Mouse (Mus musculus): ENCODE data around the gene Flywch1.

The Flywch1 gene

GRCm38 (mm10) chr17:23771284-23772218 lies at the start of gene Flywch1:
Gene Flywch1 (minus strand): TSS chr17:23771602.
- peak; percentile 99 for DNase-seq

- DNase-seq: no peak
These were observed 49.3 kb upstream of the Flywch1 start for GRCm38 (mm10) chr17:23820731-23821130.

GRCm38 (mm10) chr17:23819235-23819634 lies 47.8 kb upstream of the Flywch1 start:
- no peak for DNase-seq

GRCm38 (mm10) chr17:23818579-23818978 lies 47.2 kb upstream of the Flywch1 start:
- DNase-seq: no peak

- DNase-seq: no peak
These were observed 44.2 kb upstream of the Flywch1 start for GRCm38 (mm10) chr17:23815641-23816040.

GRCm38 (mm10) chr17:23807918-23808317 lies 36.5 kb upstream of the Flywch1 start:
- no peak for DNase-seq

- peak; percentile 58 for DNase-seq
These were observed 35.5 kb upstream of the Flywch1 start for GRCm38 (mm10) chr17:23806867-23807266.

- DNase-seq: no peak
These were observed 33.2 kb upstream of the Flywch1 start for GRCm38 (mm10) chr17:23804426-23805085.

GRCm38 (mm10) chr17:23803366-23804041 lies 32.1 kb upstream of the Flywch1 start:
- DNase-seq: peak; percentile 69

- DNase-seq: peak; percentile 98
These were observed 31.5 kb upstream of the Flywch1 start for GRCm38 (mm10) chr17:23802746-23803365.

- DNase-seq: no peak
These were observed 30.2 kb upstream of the Flywch1 start for GRCm38 (mm10) chr17:23801627-23802026.

- no peak for DNase-seq
These were observed 25.9 kb upstream of the Flywch1 start for GRCm38 (mm10) chr17:23797316-23797715.

- DNase-seq: no peak
These were observed 23.9 kb upstream of the Flywch1 start for GRCm38 (mm10) chr17:23795323-23795722.

- no peak for DNase-seq
These were observed 19.6 kb upstream of the Flywch1 start for GRCm38 (mm10) chr17:23791079-23791357.

GRCm38 (mm10) chr17:23790269-23791078 lies 19.1 kb upstream of the Flywch1 start, which contains the start of gene Srrm2:
Gene Srrm2 (plus strand): TSS chr17:23790532.
- DNase-seq: peak; percentile 61

- DNase-seq: no peak
These were observed 18.4 kb upstream of the Flywch1 start for GRCm38 (mm10) chr17:23789749-23790268.

GRCm38 (mm10) chr17:23788973-23789372 lies 17.6 kb upstream of the Flywch1 start:
- no peak for DNase-seq

GRCm38 (mm10) chr17:23786510-23786931 lies 15.1 kb upstream of the Flywch1 start:
- peak; percentile 60 for DNase-seq

GRCm38 (mm10) chr17:23785561-23786471 lies 14.4 kb upstream of the Flywch1 start, which contains the start of gene Flywch2:
Gene Flywch2 (minus strand): TSS chr17:23786081.
- DNase-seq: peak; percentile 95

GRCm38 (mm10) chr17:23783352-23783751 lies 11.9 kb upstream of the Flywch1 start:
- DNase-seq: no peak

GRCm38 (mm10) chr17:23778447-23778846 lies 7.0 kb upstream of the Flywch1 start:
- DNase-seq: no peak
